Mouse (Mus musculus) neural tube, embryonic 11.5 days (tissue): Measurements from ENCODE around the gene Ankrd13d. TPM values are rescaled to one million over a fixed set of nuclear protein-coding genes. Genes with fewer than 3 reads are reported as not detected.

Experiments used
- ATAC-seq: fragments of 200-750 bp; cut with Nextera tagmentation; 2 replicates; pipeline ENCODE4 v1.8.0; 2017; ENCODE audit warnings: moderate number of reproducible peaks, mild to moderate bottlenecking, moderate TSS enrichment, moderate library complexity; ENCODE audit not compliant: insufficient read depth, low FRiP score, low TSS enrichment
- DNase-seq: peaks from one replicate; pipeline ENCODE4 v3.0.0-alpha.2; 2015; ENCODE audit warnings: low spot score
- H3K27ac ChIP-seq: fragments of 300-500 bp; sonication (generic); 2 replicates; pipeline ENCODE4 v1.5.1; 2014; ENCODE audit warnings: low read depth, mild to moderate bottlenecking, low read length
- H3K27me3 ChIP-seq: fragments of 300-500 bp; sonication (generic); 2 replicates; pipeline ENCODE4 v1.6.1; 2014; ENCODE audit warnings: mild to moderate bottlenecking, low read length, mixed read lengths; ENCODE audit not compliant: control insufficient read depth, insufficient read depth
- H3K36me3 ChIP-seq: fragments of 300-500 bp; sonication (generic); 2 replicates; pipeline ENCODE4 v1.6.1; 2014; ENCODE audit warnings: mild to moderate bottlenecking, low read length, moderate library complexity, mixed read lengths; ENCODE audit not compliant: control insufficient read depth, insufficient read depth
- H3K4me1 ChIP-seq: fragments of 300-500 bp; sonication (generic); 2 replicates; pipeline ENCODE4 v1.6.1; 2014; ENCODE audit warnings: low read length, mixed read lengths; ENCODE audit not compliant: control insufficient read depth, insufficient read depth
- H3K4me2 ChIP-seq: fragments of 300-500 bp; sonication (generic); 2 replicates; pipeline ENCODE4 v1.6.1; 2014; ENCODE audit warnings: low read depth, mild to moderate bottlenecking, moderate library complexity
- H3K4me3 ChIP-seq: fragments of 300-500 bp; sonication (generic); 2 replicates; pipeline ENCODE4 v1.5.1; 2014; ENCODE audit warnings: low read depth, low read length
- H3K9ac ChIP-seq: fragments of 300-500 bp; sonication (generic); 2 replicates; pipeline ENCODE4 v1.6.1; 2014; ENCODE audit warnings: mild to moderate bottlenecking, low read length
- H3K9me3 ChIP-seq: fragments of 300-500 bp; sonication (generic); 2 replicates; pipeline ENCODE4 v1.6.1; 2016; ENCODE audit warnings: low read length; ENCODE audit not compliant: control insufficient read depth
- WGBS: fragments of 180-500 bp; shearing (Covaris S2); extraction: QIAGEN DNeasy Blood & Tissue Kit; methylation state at CpG from one replicate; pipeline ENCODE4 v1.1.7; 2014; 5-methylcytosine and 5-hydroxymethylcytosine counted together
- polyA plus RNA-seq: library from polyadenylated mRNA; unstranded; fragments of >200 nt; fragmentation: Nextera tagmentation; extraction: Ambion mirVana; gene quantifications from 2 replicates; pipeline ENCODE4 v1.2.1, GENCODE M21; 2014

Gene Ankrd13d
- polyA plus RNA-seq, 1 experiment from 2014 or later: 14.1 TPM

DNA sequence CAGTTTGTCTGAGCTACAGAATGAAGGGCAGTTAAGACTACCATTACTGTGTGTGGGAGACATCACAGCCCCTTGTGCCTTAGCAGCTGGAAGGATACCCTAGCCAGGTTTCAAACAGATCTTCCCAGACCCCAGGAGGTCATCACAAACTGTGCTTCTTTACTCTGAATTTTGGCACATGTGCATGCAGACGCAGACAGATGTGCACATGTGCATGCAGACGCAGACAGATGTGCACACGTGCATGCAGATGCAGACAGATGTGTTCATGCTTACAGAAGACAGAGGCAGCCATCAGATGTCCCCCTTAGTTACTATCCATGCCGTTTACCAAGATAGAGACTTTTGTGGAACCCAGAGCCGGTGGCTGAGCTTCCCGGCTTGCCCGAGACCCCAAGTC, 16.2 kb upstream of the Ankrd13d start:
- Histone ChIP-seq H3K9me3 (no peaks in the 10 kb centered on the region), H3K4me3 (no peak overlapping the region), H3K27ac (no peak overlapping the region), H3K9ac (no peak overlapping the region), H3K4me2 (no peak overlapping the region), H3K27me3 (no peaks in the 10 kb centered on the region), H3K36me3 (no peaks in the 10 kb centered on the region), H3K4me1 (peaks cover 18% of the 10 kb centered on the region)
- no peak for DNase-seq
- WGBS: 91% methylated on average over 7 of the region's 7 CpGs
- ATAC-seq: no peak

DNA sequence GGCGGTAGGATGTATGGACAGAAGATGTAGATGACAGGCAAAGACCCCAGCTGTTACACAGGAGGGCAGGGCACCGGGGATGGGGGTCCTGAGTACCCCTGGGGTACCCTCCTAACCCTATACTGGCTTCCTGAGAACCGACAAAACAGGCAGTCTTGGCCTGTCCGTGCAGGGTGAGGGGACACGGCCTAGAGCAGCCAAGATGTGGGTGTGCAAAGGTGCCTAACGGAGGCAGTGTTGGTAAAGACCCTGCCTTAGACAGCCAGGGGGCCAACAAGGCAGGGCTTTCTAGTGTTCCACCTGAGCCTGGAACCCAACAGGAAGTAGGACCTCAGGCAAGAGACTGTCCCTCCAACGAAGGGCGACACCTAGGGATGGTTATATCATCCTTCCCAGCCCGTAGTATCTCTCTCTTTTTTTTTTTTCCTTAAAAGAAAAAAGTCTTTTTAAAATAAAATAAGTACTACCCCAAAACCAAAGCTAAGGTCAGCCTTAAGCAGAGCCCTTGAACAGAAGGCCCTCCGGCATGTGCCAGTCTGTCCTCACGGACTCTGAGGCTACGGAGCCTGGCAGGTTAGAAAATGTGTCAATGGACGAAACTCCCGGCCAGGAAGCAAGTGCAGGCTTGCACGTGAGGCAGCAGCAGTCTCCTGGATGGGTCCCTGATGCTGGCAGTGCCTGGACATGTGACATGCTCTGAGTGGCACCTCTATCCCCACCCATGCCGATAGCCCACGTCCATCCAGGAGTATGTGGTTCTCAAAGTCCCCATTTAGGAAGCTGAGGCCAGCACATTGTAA, 15.6 kb upstream of the Ankrd13d start:
- 91% methylated on average over 17 of the region's 17 CpGs for WGBS

GRCm38 (mm10) chr19:4297851-4298250, 14.9 kb upstream of the Ankrd13d start:
- no peak for ATAC-seq
- no peaks in the 10 kb centered on the region for H3K36me3 ChIP-seq
- peaks cover 13% of the 10 kb centered on the region; the same call in 1 of the 2 replicates for H3K4me1 ChIP-seq
- H3K4me2 ChIP-seq: no peak overlapping the region
- no peaks in the 10 kb centered on the region for H3K27me3 ChIP-seq
- H3K9me3 ChIP-seq: no peaks in the 10 kb centered on the region
- no peak overlapping the region for H3K27ac ChIP-seq
- 89% methylated on average over 5 of the region's 5 CpGs for WGBS
- H3K4me3 ChIP-seq: no peak overlapping the region
- no peak for DNase-seq
- no peak overlapping the region for H3K9ac ChIP-seq

More for the DNA sequence above, 15.6 kb upstream of the Ankrd13d start:
- no peak overlapping the region for H3K4me2 ChIP-seq
- H3K4me3 ChIP-seq: no peak overlapping the region
- H3K9me3 ChIP-seq: no peaks in the 10 kb centered on the region
- H3K27me3 ChIP-seq: no peaks in the 10 kb centered on the region
- no peaks in the 10 kb centered on the region for H3K36me3 ChIP-seq
- no peak for DNase-seq
- peaks cover 17% of the 10 kb centered on the region; the same call in 1 of the 2 replicates for H3K4me1 ChIP-seq
- no peak for ATAC-seq
- H3K27ac ChIP-seq: no peak overlapping the region
- no peak overlapping the region for H3K9ac ChIP-seq

DNA sequence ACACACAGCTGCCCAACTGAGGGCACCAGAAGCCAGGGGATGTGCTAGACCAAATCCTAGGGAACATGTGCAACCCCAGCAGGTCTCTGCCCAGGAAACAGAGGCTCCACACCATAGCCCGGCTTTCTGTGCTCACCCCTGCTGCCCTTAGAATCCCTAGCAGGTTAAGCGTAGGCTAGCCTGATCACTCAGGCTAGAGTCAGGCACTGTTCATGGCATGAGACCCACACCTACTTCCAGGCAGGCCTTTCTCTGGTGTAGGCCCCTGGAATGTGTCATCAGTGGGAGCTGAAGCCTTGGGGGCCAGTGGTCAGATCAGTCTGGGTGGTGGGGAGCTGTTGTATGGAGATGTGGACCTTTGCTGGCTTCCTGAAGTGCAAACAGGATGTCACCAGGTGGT, 13.7 kb upstream of the Ankrd13d start:
- WGBS: 87% methylated on average over 2 of the region's 2 CpGs
- peaks cover 7% of the 10 kb centered on the region; the same call in 1 of the 2 replicates for H3K4me1 ChIP-seq
- no peak for ATAC-seq
- no peak overlapping the region for H3K4me3 ChIP-seq
- no peaks in the 10 kb centered on the region for H3K9me3 ChIP-seq
- H3K36me3 ChIP-seq: peaks cover 2% of the 10 kb centered on the region; the same call in 1 of the 2 replicates
- H3K27me3 ChIP-seq: no peaks in the 10 kb centered on the region
- no peak overlapping the region for H3K9ac ChIP-seq
- H3K27ac ChIP-seq: no peak overlapping the region
- DNase-seq: no peak
- H3K4me2 ChIP-seq: no peak overlapping the region

DNA sequence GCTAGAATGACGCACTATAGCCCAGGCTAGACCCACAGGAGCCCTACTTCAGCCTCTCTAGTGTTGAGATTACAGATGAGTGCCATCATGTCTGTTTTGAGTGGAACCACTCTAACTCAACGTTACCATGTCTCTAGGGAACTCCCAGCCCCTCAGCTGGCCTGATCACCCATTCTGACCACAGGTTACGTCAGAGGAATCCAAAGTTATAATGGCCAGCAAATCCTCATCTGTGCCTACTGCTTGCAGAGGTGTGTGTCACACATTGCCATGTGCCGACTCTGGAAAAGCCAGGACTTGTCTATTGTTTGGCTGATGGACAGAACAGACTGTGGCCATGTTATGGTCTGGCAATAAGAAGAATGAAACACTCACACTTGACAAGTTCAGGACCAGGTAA, 12.5 kb upstream of the Ankrd13d start:
- DNase-seq (no peak), ATAC-seq (no peak)
- Histone ChIP-seq H3K4me3 (no peak overlapping the region), H3K4me2 (no peak overlapping the region), H3K4me1 (0 out of 2 replicates have a peak, but pooled peaks cover 2% of the 10 kb centered on the region), H3K27me3 (no peaks in the 10 kb centered on the region), H3K36me3 (peaks cover 10% of the 10 kb centered on the region), H3K27ac (no peak overlapping the region), H3K9ac (no peak overlapping the region), H3K9me3 (no peaks in the 10 kb centered on the region)
- WGBS: 90% methylated on average over 4 of the region's 4 CpGs

DNA sequence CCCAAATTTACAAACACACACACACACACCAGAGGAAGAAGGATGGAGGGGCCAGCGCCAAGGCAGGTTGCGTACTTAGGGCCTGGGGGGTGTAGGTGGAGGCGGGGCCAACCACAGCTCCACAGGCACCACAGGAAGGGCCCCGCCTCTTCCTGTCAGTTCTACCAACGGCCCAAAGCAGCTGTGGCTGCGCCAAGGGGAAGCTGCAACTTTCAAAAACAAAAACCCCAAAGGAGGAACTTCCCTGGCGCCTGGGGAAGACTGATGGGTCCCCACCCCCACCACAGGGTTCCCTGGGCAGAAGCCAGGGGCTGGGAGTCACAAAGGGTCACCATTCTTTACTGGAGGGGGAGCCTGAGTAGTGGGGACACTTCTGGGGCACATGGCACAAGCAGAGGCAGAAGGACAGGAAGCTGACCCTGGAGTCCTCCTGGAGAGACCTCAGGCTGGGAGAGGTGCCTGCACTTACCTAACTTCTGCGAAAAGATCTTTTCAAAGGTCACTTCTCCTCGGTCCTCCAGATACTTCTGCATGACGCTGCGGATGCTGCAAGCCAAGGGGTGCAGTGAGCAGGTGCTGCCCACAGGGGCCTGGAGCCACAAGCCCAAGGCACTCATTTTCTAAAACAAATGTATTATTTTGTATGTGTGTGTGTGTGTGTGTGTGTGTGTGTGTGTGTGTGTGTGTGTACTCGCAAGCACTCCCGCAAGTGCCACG, 11.6 kb upstream of the Ankrd13d start:
- Histone ChIP-seq H3K9me3 (no peaks in the 10 kb centered on the region), H3K4me2 (no peak overlapping the region), H3K4me3 (no peak overlapping the region), H3K27me3 (no peaks in the 10 kb centered on the region), H3K36me3 (peaks cover 17% of the 10 kb centered on the region), H3K27ac (no peak overlapping the region), H3K4me1 (no peaks in the 10 kb centered on the region), H3K9ac (no peak overlapping the region)
- 70% methylated on average over 14 of the region's 14 CpGs for WGBS
- DNase-seq (no peak), ATAC-seq (no peak)

DNA sequence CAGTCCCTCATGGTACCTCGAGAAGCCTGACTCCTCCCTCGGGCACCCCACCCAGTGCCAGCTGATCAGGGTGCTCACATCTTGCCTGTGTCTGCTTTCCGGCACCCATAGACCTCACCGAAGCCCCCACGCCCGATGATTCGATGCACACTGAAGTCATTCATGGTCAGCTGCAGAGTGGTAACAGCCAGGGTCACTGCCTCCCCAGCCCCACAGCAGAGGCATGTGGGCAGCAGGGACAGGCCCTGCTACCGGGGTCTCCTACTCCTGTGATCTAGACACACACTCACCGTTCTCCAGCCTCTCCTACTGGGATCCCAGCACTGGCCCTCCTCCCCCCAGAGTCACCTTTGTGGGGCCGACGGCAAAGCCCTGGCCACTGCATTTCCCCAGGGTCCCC, 8.2 kb upstream of the Ankrd13d start:
- H3K4me3 ChIP-seq: no peak overlapping the region
- no peak for ATAC-seq
- WGBS: 93% methylated on average over 11 of the region's 11 CpGs
- H3K36me3 ChIP-seq: peaks cover 33% of the 10 kb centered on the region
- H3K4me1 ChIP-seq: no peaks in the 10 kb centered on the region
- H3K9ac ChIP-seq: no peak overlapping the region
- H3K27ac ChIP-seq: no peak overlapping the region
- H3K4me2 ChIP-seq: no peak overlapping the region
- no peak for DNase-seq
- no peaks in the 10 kb centered on the region for H3K9me3 ChIP-seq
- no peaks in the 10 kb centered on the region for H3K27me3 ChIP-seq

- H3K36me3 ChIP-seq: peaks cover 35% of the 10 kb centered on the region
Observed at GRCm38 (mm10) chr19:4290749-4291148, 7.8 kb upstream of the Ankrd13d start.

More at GRCm38 (mm10) chr19:4290749-4291148, 7.8 kb upstream of the Ankrd13d start:
- Histone ChIP-seq H3K9me3 (no peaks in the 10 kb centered on the region), H3K4me1 (no peaks in the 10 kb centered on the region), H3K27me3 (no peaks in the 10 kb centered on the region), H3K9ac (no peak overlapping the region), H3K4me3 (no peak overlapping the region), H3K4me2 (no peak overlapping the region), H3K27ac (no peak overlapping the region)
- 72% methylated on average over 15 of the region's 15 CpGs for WGBS
- no peak for DNase-seq
- ATAC-seq: no peak
